Mouse (Mus musculus) lung, postnatal 0 days (tissue): ENCODE measurements at regions not wholly inside any gene's neighbourhood (a gene's known extent, or its start where the extent isn't known, plus 50 kb on each side); places are given as distances from the start of the nearest gene placed in this dataset.

ENCODE experiments used
- CTCF ChIP-seq: IDR thresholded peaks from 2 replicates; pipeline ENCODE4 v1.5.1; 2016; ENCODE audit warnings: antibody characterized with exemption, mild to moderate bottlenecking
- EP300 ChIP-seq: IDR thresholded peaks from 2 replicates; pipeline ENCODE4 v1.6.1; 2016; ENCODE audit warnings: antibody characterized with exemption, mild to moderate bottlenecking, control low read depth

DNA sequence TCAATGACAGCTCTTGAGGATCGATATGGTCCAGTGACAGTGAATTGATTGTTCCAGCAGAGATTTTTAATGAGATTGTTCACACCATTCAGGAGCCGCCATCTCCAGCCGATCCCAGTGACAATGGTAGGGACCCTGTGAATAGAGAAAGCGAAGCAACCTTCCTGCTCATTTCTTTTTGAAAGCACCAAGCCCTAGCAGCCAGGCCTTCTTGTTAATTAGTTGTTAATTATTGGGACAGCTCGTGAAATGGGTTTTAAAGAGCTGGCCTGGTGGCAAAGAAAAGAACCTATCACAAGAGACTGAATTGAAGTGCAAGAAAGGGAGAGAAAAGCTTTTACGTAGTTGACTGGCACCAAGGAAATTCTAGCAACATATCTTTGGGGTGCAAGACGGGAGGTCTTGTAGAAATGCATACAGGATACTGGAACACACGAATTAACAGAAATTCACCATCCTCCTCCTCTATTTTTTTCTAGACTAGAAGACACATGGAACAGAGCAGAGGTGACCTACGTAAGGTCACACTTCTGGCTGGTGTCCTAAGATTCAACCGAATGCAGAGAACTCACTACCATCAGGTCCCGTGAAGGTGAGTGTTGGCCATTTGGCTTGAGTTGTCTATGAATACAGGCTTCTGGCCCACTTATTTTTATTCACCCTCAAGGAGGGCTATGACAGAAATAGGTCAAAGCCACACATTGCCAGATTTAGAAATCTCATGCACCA lies 320.7 kb downstream of the Tbc1d1 start:
- TF ChIP-seq EP300 = no peak
- no peak for TF ChIP-seq CTCF
